Mouse (Mus musculus): ENCODE results near the gene Oat. TPM values are rescaled to one million over a fixed set of nuclear protein-coding genes. Genes with fewer than 3 reads are reported as not detected.

Gene Oat
- polyA plus RNA-seq, 2 experiments: 169 to 250 TPM

DNA sequence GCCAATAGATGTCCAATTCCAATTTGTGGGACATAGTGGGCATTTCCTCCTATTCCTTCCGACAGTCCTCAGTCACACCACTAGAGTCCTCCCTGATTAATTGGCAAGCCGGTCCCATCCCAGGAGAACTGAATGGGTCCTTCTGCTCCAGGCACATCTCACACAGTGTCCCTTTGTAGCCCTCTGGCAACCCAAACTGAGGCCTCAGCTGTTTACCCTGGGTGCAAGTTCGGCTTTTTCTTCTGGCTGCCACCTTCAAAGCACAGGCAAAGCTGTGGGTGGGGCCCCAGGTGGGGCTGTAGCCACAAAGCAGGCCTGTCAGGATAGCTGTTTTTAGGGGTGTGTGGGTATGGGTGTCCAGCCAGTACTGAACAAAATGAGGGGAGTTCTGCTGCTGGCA lies 29.1 kb downstream of the Oat start:
- WGBS: 89% methylated on average over 3 of the region's 3 CpGs

GRCm38 (mm10) chr7:132542427-132542826 lies 33.8 kb downstream of the Oat start:
- Histone ChIP-seq H3K9me3 (ENCODE audit: control insufficient read depth, low read length) (no peaks in the 10 kb centered on the region), H3K4me2 (replicated peaks; ENCODE audit: low read depth, low read length, severe bottlenecking) (no peak overlapping the region), H3K36me3 (ENCODE audit: control insufficient read depth, insufficient read depth, low read length) (no peaks in the 10 kb centered on the region), H3K27me3 (ENCODE audit: control insufficient read depth, insufficient read depth, low read length) (no peaks in the 10 kb centered on the region), H3K9ac (ENCODE audit: low read depth, low read length, severe bottlenecking) (no peak overlapping the region), H3K27ac (replicated peaks; ENCODE audit: low read depth, low read length) (no peak overlapping the region), H3K4me3 (replicated peaks; ENCODE audit: low read length) (no peak overlapping the region), H3K4me1 (ENCODE audit: control insufficient read depth, insufficient read depth, low read length) (no peaks in the 10 kb centered on the region)
- no peak for DNase-seq (ENCODE audit: low spot score)
- no peak for TF ChIP-seq POLR2A (IDR thresholded peaks at IDR 0.05; ENCODE audit: borderline replicate concordance, extremely low read depth, insufficient read depth, insufficient read length)
- ATAC-seq (ENCODE audit: low FRiP score, low read depth): no peak
- WGBS: 56% methylated on average over 4 of the region's 4 CpGs

More for the DNA sequence above, 29.1 kb downstream of the Oat start:
- Histone ChIP-seq H3K4me3 (replicated peaks; ENCODE audit: low read length) (no peak overlapping the region), H3K27me3 (ENCODE audit: control insufficient read depth, insufficient read depth, low read length) (no peaks in the 10 kb centered on the region), H3K36me3 (ENCODE audit: control insufficient read depth, insufficient read depth, low read length) (no peaks in the 10 kb centered on the region), H3K9me3 (ENCODE audit: control insufficient read depth, low read length) (no peaks in the 10 kb centered on the region), H3K4me1 (ENCODE audit: control insufficient read depth, insufficient read depth, low read length) (peaks cover 2% of the 10 kb centered on the region; the same call in 1 of the 2 replicates), H3K27ac (replicated peaks; ENCODE audit: low read depth, low read length) (no peak overlapping the region), H3K4me2 (replicated peaks; ENCODE audit: low read depth, low read length, severe bottlenecking) (no peak overlapping the region), H3K9ac (ENCODE audit: low read depth, low read length, severe bottlenecking) (no peak overlapping the region)
- no peak for ATAC-seq (ENCODE audit: low FRiP score, low read depth)
- TF ChIP-seq POLR2A (IDR thresholded peaks at IDR 0.05; ENCODE audit: borderline replicate concordance, extremely low read depth, insufficient read depth, insufficient read length): no peak
- DNase-seq (ENCODE audit: low spot score): no peak

DNA sequence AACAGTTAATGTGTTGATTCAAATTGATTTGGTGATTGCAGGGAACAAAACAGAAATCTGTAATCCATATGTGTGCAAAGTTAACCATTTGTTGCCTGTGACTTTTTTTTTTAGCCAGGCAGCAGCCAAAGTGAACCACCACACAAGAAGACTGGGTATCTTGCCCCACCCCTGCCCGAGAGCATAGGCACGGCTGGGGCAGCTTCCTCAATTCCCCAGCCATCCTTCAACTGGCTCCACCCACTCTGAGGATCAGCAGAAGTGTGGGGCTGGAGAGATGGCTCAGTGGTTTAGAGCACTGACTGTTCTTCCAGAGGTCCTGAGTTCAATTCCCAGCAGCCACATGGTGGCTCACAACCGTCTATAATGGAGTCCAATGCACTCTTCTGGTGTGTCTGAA lies 34.6 kb downstream of the Oat start:
- ATAC-seq (ENCODE audit: low FRiP score, low read depth) (no peak), DNase-seq (ENCODE audit: low spot score) (no peak)
- H3K4me2 ChIP-seq (replicated peaks; ENCODE audit: low read depth, low read length, severe bottlenecking): no peak overlapping the region
- no peak overlapping the region for H3K4me3 ChIP-seq (replicated peaks; ENCODE audit: low read length)
- H3K4me1 ChIP-seq (ENCODE audit: control insufficient read depth, insufficient read depth, low read length): no peaks in the 10 kb centered on the region
- H3K27me3 ChIP-seq (ENCODE audit: control insufficient read depth, insufficient read depth, low read length): no peaks in the 10 kb centered on the region
- no peaks in the 10 kb centered on the region for H3K36me3 ChIP-seq (ENCODE audit: control insufficient read depth, insufficient read depth, low read length)
- 65% methylated on average over 3 of the region's 3 CpGs for WGBS
- H3K27ac ChIP-seq (replicated peaks; ENCODE audit: low read depth, low read length): no peak overlapping the region
- no peak overlapping the region for H3K9ac ChIP-seq (ENCODE audit: low read depth, low read length, severe bottlenecking)
- no peak for TF ChIP-seq POLR2A (IDR thresholded peaks at IDR 0.05; ENCODE audit: borderline replicate concordance, extremely low read depth, insufficient read depth, insufficient read length)
- no peaks in the 10 kb centered on the region for H3K9me3 ChIP-seq (ENCODE audit: control insufficient read depth, low read length)

GRCm38 (mm10) chr7:132540597-132540996 lies 35.6 kb downstream of the Oat start:
- no peak overlapping the region for H3K27ac ChIP-seq (replicated peaks; ENCODE audit: low read depth, low read length)
- no peaks in the 10 kb centered on the region for H3K4me1 ChIP-seq (ENCODE audit: control insufficient read depth, insufficient read depth, low read length)
- H3K9ac ChIP-seq (ENCODE audit: low read depth, low read length, severe bottlenecking): no peak overlapping the region
- no peak for TF ChIP-seq POLR2A (IDR thresholded peaks at IDR 0.05; ENCODE audit: borderline replicate concordance, extremely low read depth, insufficient read depth, insufficient read length)
- H3K4me3 ChIP-seq (replicated peaks; ENCODE audit: low read length): no peak overlapping the region
- no peak for ATAC-seq (ENCODE audit: low FRiP score, low read depth)
- no peaks in the 10 kb centered on the region for H3K9me3 ChIP-seq (ENCODE audit: control insufficient read depth, low read length)
- DNase-seq (ENCODE audit: low spot score): no peak
- H3K4me2 ChIP-seq (replicated peaks; ENCODE audit: low read depth, low read length, severe bottlenecking): no peak overlapping the region
- H3K27me3 ChIP-seq (ENCODE audit: control insufficient read depth, insufficient read depth, low read length): no peaks in the 10 kb centered on the region
- 81% methylated on average over 4 of the region's 4 CpGs for WGBS
- H3K36me3 ChIP-seq (ENCODE audit: control insufficient read depth, insufficient read depth, low read length): no peaks in the 10 kb centered on the region

DNA sequence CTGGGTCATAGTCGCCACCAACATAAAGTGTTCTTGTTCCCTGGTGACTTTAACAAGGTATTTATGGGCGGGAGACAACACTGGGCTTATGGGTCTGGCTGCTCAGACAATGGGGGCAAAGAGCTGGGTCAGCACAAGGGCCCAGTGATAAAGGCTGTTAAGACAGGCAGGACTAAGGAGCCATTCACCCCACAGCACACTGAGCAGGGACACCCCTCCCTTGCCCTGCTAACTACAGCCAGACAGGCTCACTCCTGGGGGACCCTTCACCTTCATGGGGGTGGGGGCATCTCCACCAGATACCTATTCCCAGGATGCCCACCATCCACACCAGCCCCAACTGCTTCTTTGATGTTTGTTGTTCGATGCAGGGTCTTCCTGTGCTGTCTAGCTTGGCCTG lies 47.0 kb downstream of the Oat start:
- DNase-seq (ENCODE audit: low spot score): no peak
- TF ChIP-seq POLR2A (IDR thresholded peaks at IDR 0.05; ENCODE audit: borderline replicate concordance, extremely low read depth, insufficient read depth, insufficient read length): no peak
- H3K27me3 ChIP-seq (ENCODE audit: control insufficient read depth, insufficient read depth, low read length): no peaks in the 10 kb centered on the region
- H3K36me3 ChIP-seq (ENCODE audit: control insufficient read depth, insufficient read depth, low read length): no peaks in the 10 kb centered on the region
- no peak overlapping the region for H3K9ac ChIP-seq (ENCODE audit: low read depth, low read length, severe bottlenecking)
- no peak overlapping the region for H3K4me2 ChIP-seq (replicated peaks; ENCODE audit: low read depth, low read length, severe bottlenecking)
- H3K4me1 ChIP-seq (ENCODE audit: control insufficient read depth, insufficient read depth, low read length): no peaks in the 10 kb centered on the region
- no peak overlapping the region for H3K27ac ChIP-seq (replicated peaks; ENCODE audit: low read depth, low read length)
- no peaks in the 10 kb centered on the region for H3K9me3 ChIP-seq (ENCODE audit: control insufficient read depth, low read length)
- 34% methylated on average over 3 of the region's 3 CpGs for WGBS
- H3K4me3 ChIP-seq (replicated peaks; ENCODE audit: low read length): no peak overlapping the region
- ATAC-seq (ENCODE audit: low FRiP score, low read depth): no peak

DNA sequence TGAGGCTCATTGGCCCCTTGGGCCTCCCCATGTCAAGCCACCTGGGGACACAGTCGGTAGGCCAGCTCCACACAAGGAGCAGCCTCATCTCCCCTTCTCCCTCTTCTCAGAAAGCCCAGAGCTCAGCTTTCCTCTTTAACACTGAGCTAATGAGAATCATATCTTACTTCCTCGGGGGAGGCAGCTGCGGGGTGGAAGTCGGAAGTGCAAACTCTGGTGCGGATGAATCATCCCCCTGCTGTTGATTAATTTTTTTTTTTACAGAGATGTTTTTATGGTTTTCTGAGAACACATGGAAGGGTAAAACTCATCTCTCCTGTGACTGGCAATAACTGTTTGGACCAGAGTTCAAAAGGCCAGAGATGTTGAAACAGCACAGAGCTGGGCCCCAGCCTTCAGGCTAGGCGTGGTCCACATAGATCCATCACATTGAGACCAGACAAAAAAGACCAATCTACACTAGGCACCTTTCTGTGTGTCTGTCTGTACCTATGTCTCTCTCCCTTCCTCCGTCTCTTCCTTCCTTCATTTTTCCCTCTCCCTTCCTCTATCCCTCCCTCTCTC lies 62.7 kb downstream of the Oat start:
- peaks cover 5% of the 10 kb centered on the region; the same call in 1 of the 2 replicates for H3K4me1 ChIP-seq (ENCODE audit: control insufficient read depth, insufficient read depth, low read length)
- no peaks in the 10 kb centered on the region for H3K36me3 ChIP-seq (ENCODE audit: control insufficient read depth, insufficient read depth, low read length)
- TF ChIP-seq POLR2A (IDR thresholded peaks at IDR 0.05; ENCODE audit: borderline replicate concordance, extremely low read depth, insufficient read depth, insufficient read length): no peak
- no peak overlapping the region for H3K4me2 ChIP-seq (replicated peaks; ENCODE audit: low read depth, low read length, severe bottlenecking)
- no peak overlapping the region for H3K27ac ChIP-seq (replicated peaks; ENCODE audit: low read depth, low read length)
- no peak for DNase-seq (ENCODE audit: low spot score)
- H3K4me3 ChIP-seq (replicated peaks; ENCODE audit: low read length): no peak overlapping the region
- ATAC-seq (ENCODE audit: low FRiP score, low read depth): no peak
- no peaks in the 10 kb centered on the region for H3K9me3 ChIP-seq (ENCODE audit: control insufficient read depth, low read length)
- WGBS: 66% methylated on average over 7 of the region's 7 CpGs
- H3K27me3 ChIP-seq (ENCODE audit: control insufficient read depth, insufficient read depth, low read length): no peaks in the 10 kb centered on the region
- no peak overlapping the region for H3K9ac ChIP-seq (ENCODE audit: low read depth, low read length, severe bottlenecking)

All from limb, embryonic 14.5 days (tissue).